Mouse (Mus musculus) hindbrain, embryonic 10.5 days (tissue): Measurements from ENCODE around the gene Kpnb1. TPM values are rescaled to one million over a fixed set of nuclear protein-coding genes. Genes with fewer than 3 reads are reported as not detected.

Experiments
- DNase-seq: peaks from one replicate; pipeline ENCODE4 v3.0.0-alpha.2; 2017; ENCODE audit warnings: low spot score
- H3K27ac ChIP-seq: fragments of 300-500 bp; sonication (generic); 2 replicates; pipeline ENCODE4 v1.5.1; 2016; ENCODE audit warnings: mild to moderate bottlenecking, moderate library complexity
- H3K27me3 ChIP-seq: fragments of 300-500 bp; sonication (generic); 2 replicates; pipeline ENCODE4 v1.6.1; 2016; ENCODE audit warnings: mild to moderate bottlenecking; ENCODE audit not compliant: poor library complexity, insufficient read depth, severe bottlenecking
- H3K36me3 ChIP-seq: fragments of 300-500 bp; sonication (generic); 2 replicates; pipeline ENCODE4 v1.6.1; 2016; ENCODE audit warnings: mild to moderate bottlenecking, moderate library complexity
- H3K4me1 ChIP-seq: fragments of 300-500 bp; sonication (generic); replicated peaks from 2 replicates; pipeline ENCODE4 v1.6.1; 2016; ENCODE audit warnings: mild to moderate bottlenecking
- H3K4me3 ChIP-seq: fragments of 300-500 bp; sonication (generic); 2 replicates; pipeline ENCODE4 v1.5.1; 2016; ENCODE audit warnings: mild to moderate bottlenecking, moderate library complexity
- H3K9me3 ChIP-seq: fragments of 300-500 bp; sonication (generic); 2 replicates; pipeline ENCODE4 v1.6.1; 2016; ENCODE audit warnings: mild to moderate bottlenecking, moderate library complexity
- WGBS: fragments of 180-500 bp; shearing (Covaris S2); methylation state at CpG from one replicate; pipeline ENCODE4 v1.1.7; 2016; 5-methylcytosine and 5-hydroxymethylcytosine counted together
- polyA plus RNA-seq: library from polyadenylated mRNA; unstranded; fragments of >200 nt; fragmentation: Nextera tagmentation; extraction: Ambion mirVana; gene quantifications from 2 replicates; pipeline ENCODE4 v1.2.1, GENCODE M21; 2016

Gene Kpnb1
- polyA plus RNA-seq, 1 experiment from 2014 or later = 62.5 TPM

DNA sequence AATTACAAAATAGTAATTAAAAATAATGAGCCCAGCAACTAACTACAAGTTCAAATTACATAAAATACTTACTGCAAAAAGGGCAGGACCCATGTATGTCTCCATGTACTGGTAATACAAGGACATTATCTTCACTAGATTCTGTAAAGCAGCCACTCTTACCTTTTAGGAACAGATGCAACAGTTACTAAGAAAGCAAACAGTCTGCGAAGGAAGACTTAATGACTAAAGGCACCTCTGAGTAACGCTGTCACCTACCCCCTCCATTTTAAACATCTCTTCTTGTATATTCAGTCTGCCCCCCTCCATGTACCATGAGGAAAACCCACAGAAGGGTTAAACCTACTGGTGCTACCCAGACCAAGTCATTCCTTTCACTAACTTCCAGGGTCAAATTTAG, 9.5 kb downstream of the Kpnb1 start:
- WGBS = 91% methylated on average over 2 of the region's 2 CpGs
- no peaks in the 10 kb centered on the region for H3K4me1 ChIP-seq
- no peak for DNase-seq
- no peak overlapping the region for H3K27ac ChIP-seq
- H3K36me3 ChIP-seq = peaks cover 100% of the 10 kb centered on the region
- H3K4me3 ChIP-seq = no peak overlapping the region
- H3K9me3 ChIP-seq = no peaks in the 10 kb centered on the region
- H3K27me3 ChIP-seq = no peaks in the 10 kb centered on the region

DNA sequence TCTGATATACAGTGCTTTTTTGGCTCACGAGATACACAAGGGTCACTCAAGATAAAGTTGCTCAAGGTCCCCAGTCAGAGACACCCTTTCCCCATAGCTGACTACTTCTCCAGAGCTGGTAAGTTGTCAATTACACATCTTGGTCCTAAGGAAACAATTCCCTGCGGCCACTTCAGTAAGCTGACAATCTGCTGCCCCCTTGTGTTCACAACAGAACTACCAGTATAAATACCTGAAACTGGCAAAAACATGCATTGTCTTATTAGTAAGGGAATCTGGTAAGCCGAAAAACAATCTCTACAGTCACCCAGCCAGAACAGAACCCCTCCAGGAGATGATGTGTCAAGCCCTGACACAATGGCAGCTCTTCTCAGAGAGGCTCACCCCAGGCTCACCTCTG, 10.8 kb downstream of the Kpnb1 start:
- no peak overlapping the region for H3K4me3 ChIP-seq
- H3K27ac ChIP-seq = no peak overlapping the region
- H3K9me3 ChIP-seq = no peaks in the 10 kb centered on the region
- peaks cover 100% of the 10 kb centered on the region for H3K36me3 ChIP-seq
- DNase-seq = peak; percentile 29
- H3K27me3 ChIP-seq = no peaks in the 10 kb centered on the region
- WGBS = 60% methylated on average over 3 of the region's 3 CpGs
- H3K4me1 ChIP-seq = no peaks in the 10 kb centered on the region

DNA sequence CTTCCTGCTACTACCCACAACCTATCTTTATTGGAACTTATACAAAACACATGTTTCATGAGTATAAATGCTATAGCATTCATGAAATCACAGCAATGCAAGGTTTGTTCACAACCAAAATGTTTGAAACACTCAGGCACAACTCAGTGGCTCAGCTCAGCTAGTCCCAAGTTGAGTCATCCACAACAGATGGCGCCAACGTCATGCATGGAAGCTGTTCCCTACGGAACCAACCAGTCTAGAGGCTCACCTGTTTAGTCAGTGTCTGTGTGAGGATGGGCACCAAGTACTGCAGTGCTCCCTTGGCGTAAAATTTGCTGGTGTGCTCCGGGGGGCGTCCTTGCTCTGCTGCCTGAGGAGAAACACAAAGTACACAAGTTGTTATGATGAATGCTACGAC, 12.2 kb downstream of the Kpnb1 start:
- H3K36me3 ChIP-seq = peaks cover 100% of the 10 kb centered on the region

DNA sequence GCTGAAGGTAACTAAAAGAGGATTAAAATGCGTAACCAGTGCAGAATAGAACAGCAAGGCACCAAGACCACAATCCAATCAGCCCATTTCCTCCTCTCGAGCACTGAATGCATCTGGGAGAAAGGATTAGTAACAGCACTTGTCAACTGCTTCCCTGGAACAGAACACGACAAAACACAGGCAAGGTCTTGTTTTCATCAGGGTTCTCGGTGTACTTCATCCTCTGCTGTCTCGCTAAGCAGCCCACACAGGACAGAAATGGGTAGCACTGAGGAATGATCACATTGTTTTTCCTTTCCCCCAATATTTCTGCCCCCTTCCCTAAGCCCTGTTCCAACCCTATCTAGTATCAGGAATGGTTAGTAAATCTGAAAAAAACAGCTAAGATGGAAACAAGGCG, 27.3 kb downstream of the Kpnb1 start:
- no peak for DNase-seq
- Histone ChIP-seq H3K9me3 (no peaks in the 10 kb centered on the region), H3K27ac (no peak overlapping the region), H3K4me3 (no peak overlapping the region), H3K4me1 (no peaks in the 10 kb centered on the region), H3K27me3 (no peaks in the 10 kb centered on the region), H3K36me3 (peaks cover 100% of the 10 kb centered on the region)
- WGBS = 86% methylated on average over 6 of the region's 6 CpGs

More for the DNA sequence above, 12.2 kb downstream of the Kpnb1 start:
- H3K9me3 ChIP-seq = no peaks in the 10 kb centered on the region
- DNase-seq = no peak
- no peak overlapping the region for H3K4me3 ChIP-seq
- H3K4me1 ChIP-seq = no peaks in the 10 kb centered on the region
- 97% methylated on average over 7 of the region's 7 CpGs for WGBS
- no peaks in the 10 kb centered on the region for H3K27me3 ChIP-seq
- no peak overlapping the region for H3K27ac ChIP-seq

DNA sequence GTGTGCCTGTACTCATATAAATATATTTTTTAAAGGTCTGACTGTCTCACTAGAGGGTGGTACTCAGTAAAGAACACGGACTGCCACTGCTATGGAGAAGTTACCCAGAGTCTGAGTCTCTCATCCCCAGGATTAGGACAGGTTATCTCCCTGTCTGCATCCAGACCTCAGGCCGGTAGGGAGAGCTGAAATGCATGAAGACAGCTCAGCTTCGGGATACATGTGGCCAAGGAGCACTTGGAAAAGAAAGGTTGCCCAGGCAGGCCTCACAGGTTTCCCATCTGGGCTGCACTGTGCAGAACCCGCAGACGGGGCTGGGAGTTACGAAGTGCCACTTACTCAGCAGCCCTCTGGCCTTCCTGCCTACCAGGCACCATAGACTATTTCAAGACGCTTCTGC, 30.7 kb downstream of the Kpnb1 start:
- Histone ChIP-seq H3K4me1 (peaks cover 10% of the 10 kb centered on the region), H3K4me3 (no peak overlapping the region), H3K36me3 (peaks cover 83% of the 10 kb centered on the region), H3K27me3 (no peaks in the 10 kb centered on the region), H3K9me3 (no peaks in the 10 kb centered on the region), H3K27ac (no peak overlapping the region)
- no peak for DNase-seq
- 87% methylated on average over 7 of the region's 7 CpGs for WGBS

DNA sequence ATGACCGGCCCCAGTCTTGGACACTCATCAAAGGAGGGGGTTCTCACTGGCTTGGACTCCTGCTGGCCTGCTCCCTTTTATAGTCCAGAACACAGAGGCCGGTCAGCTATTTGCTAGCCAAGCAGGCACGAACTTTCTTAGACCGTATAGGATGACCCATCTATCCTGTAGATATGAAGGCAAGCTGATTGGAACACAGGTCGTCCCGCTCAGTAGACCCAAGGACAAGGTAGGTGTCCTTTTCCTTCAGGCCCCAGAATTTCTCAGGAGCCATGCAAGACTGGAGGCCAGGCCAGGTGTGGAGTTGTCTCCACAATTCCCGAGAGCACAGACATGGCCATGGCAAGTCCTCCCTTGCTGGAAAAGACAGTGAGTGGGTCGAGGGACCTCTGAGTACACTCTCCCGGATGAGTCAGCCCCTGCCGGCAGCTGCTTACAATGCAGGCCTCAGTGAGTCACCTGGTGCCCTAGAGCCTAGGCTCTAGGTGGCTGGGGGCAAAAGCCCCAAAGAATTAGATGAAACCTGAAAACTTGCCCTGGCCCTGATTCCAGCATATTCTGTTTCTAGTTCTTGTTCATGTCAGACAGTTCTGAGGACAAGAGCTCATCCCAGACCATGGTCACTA, 34.9 kb downstream of the Kpnb1 start:
- peaks cover 47% of the 10 kb centered on the region for H3K4me1 ChIP-seq
- WGBS = 22% methylated on average over 10 of the region's 10 CpGs
- peaks cover 25% of the 10 kb centered on the region for H3K27me3 ChIP-seq
- peak; percentile 49 for DNase-seq
- H3K27ac ChIP-seq = no peak overlapping the region
- H3K9me3 ChIP-seq = no peaks in the 10 kb centered on the region
- peaks cover 58% of the 10 kb centered on the region for H3K36me3 ChIP-seq
- H3K4me3 ChIP-seq = peak overlapping the region; percentile 83; the same call in 1 of the 2 replicates

DNA sequence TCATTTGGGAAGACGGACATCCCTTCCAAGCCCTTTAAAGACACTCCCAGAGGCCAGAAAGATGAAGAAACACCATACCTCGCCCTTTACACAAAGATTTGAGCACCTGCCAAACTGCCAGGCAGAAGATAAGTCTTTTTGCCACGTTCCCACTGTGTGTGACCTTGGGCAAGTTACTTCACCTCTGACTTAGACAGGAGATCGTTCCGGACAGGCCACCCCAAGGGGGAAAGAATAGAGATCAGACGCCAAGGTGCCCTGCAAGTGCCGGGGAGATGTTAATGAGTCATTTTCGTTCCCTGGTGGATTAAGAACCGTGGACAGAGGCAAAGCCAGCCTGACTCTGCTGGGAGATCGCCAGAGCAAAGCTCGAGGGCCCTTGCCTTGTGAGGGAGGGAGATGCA, 35.7 kb downstream of the Kpnb1 start:
- no peaks in the 10 kb centered on the region for H3K9me3 ChIP-seq
- peaks cover 47% of the 10 kb centered on the region for H3K4me1 ChIP-seq
- H3K27me3 ChIP-seq = peaks cover 32% of the 10 kb centered on the region
- H3K4me3 ChIP-seq = peak overlapping the region; percentile 83
- WGBS = under 1% methylated on average over 11 of the region's 11 CpGs
- H3K27ac ChIP-seq = no peak overlapping the region
- DNase-seq = peak; percentile 35
- H3K36me3 ChIP-seq = peaks cover 55% of the 10 kb centered on the region

DNA sequence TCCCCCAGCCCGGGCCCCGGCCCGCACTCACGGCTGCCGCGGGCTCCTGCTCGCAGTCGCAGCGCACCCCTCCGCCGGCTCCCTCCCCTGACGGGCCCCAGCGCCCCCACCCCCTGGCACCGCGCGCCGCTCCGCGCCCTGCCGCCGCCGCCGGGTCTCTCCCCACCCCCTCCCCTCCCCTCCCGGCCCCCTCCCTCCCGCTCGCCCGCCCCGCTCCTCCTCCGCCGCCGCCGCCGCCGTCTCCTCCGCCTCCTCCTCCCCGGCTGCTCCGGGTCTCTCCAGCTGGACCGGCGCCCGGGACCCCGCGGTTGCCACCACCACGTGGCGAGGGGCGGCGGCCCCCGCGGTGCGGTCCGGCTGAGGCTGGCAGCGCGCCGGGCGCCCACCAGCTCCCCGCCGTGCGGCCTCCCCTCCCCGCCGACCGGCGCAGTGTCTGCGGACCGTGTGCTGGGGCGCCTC, 36.3 kb downstream of the Kpnb1 start, which contains the start of gene Tbkbp1:
Gene Tbkbp1 (minus strand): TSS at position 153 of the 459 bp plus-strand sequence.
- H3K36me3 ChIP-seq = peaks cover 50% of the 10 kb centered on the region
- H3K9me3 ChIP-seq = no peaks in the 10 kb centered on the region
- H3K4me1 ChIP-seq = peaks cover 51% of the 10 kb centered on the region
- peak within 1 kb of the TSS; percentile 83 for H3K4me3 ChIP-seq
- DNase-seq = peak; percentile 57
- WGBS = under 1% methylated on average over 51 of the region's 64 CpGs
- H3K27me3 ChIP-seq = peaks cover 32% of the 10 kb centered on the region
- H3K27ac ChIP-seq = peak within 1 kb of the TSS; percentile 96

DNA sequence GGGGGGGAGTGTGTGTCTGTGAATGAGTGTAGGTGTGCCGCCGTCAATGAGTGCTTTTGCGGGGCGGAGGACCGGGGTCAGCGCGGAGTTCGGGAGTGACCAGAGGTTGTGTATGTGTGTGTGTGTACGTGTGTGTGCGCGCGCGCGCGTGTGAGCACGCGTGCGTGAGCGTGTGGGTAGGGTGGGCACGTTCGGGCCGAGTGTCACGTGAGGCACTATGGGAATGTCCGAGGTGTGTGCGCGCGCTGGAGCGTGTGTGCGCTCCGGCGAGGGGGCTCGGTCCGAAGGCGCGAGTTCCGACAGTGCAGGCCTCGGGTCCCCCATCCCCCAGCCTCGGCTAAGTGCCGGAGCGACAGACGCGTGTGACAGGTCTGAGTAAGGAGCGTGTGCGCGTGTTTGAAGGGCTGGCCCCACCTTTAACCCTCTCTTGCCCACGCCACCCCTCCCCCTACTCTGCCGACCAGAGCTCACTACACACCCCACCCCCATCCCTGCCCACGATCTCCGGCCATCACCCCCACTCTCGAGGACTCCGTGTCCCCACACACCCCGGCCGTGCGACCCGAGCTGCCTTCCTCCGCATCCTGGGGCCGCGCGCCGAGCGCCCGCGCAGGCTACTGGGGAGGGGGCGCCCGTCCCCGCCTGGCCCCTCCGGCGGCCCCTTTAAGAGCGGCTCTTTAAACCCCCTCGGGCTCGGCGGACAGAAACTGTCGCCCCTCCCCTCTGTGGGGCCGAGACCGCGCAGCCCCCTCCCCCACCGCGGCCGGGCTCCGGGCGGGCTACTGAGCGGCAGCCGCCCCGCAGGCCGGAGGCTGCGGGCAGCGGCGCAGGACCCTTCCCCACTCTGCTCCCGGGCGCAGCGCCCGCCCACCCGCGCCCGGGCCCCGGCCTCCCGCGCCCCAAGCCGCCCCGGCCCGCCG, 37.0 kb downstream of the Kpnb1 start:
- Histone ChIP-seq H3K36me3 (peaks cover 50% of the 10 kb centered on the region), H3K4me1 (peaks cover 57% of the 10 kb centered on the region), H3K4me3 (peak overlapping the region; percentile 83), H3K9me3 (no peaks in the 10 kb centered on the region), H3K27me3 (peaks cover 35% of the 10 kb centered on the region), H3K27ac (peak overlapping the region; percentile 96)
- WGBS = under 1% methylated on average over 98 of the region's 102 CpGs
- DNase-seq = peak; percentile 86

DNA sequence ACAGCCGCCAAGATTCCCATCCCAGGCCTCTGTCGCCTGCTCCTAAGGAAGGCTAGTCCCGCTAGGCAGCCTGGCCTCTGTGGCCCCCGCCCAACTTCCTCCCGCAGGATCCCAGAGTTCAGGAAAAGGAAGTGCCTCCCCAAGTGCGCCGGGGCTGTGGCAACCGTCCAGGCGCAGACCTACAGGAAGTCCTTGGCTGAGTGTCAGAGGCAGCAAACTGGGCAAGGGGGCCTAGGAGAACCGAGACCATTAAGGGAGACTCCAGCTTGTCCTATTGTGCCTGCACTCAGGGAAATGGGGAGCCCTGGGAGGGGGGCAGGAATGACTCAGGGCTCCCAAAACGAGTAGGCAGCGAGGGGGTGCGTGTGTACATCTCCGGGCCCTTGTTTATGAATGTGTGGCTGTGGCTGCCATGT, 37.7 kb downstream of the Kpnb1 start:
- 4% methylated on average over 14 of the region's 14 CpGs for WGBS

DNA sequence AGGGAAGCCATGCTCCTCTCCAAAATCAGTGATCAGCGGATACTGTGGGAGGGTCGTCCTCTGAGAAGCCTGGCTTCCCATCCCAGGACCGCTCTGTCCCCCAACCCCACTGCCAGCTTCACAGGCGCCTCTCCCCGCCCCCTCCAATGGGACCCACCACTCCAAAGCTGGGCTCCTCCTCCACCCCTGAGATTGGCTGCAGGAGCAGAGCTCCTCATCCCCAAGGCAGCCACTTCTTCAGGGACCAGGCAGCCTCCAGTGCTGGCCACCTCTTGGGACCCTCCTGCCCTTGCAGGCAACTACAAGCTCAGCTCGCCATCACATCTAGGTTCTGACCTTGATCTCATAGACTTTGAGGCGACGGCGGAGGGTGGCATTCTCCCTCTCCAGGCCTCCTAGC, 38.7 kb downstream of the Kpnb1 start:
- H3K27ac ChIP-seq = peak overlapping the region; percentile 96
- peaks cover 68% of the 10 kb centered on the region for H3K4me1 ChIP-seq
- H3K36me3 ChIP-seq = peaks cover 40% of the 10 kb centered on the region
- 20% methylated on average over 9 of the region's 9 CpGs for WGBS
- peaks cover 35% of the 10 kb centered on the region for H3K27me3 ChIP-seq
- H3K4me3 ChIP-seq = peak overlapping the region; percentile 83
- DNase-seq = no peak
- no peaks in the 10 kb centered on the region for H3K9me3 ChIP-seq

More for the DNA sequence above, 37.7 kb downstream of the Kpnb1 start:
- peak; percentile 47 for DNase-seq
- H3K27me3 ChIP-seq = peaks cover 35% of the 10 kb centered on the region
- H3K27ac ChIP-seq = peak overlapping the region; percentile 96
- H3K4me1 ChIP-seq = peaks cover 64% of the 10 kb centered on the region
- H3K36me3 ChIP-seq = peaks cover 49% of the 10 kb centered on the region
- no peaks in the 10 kb centered on the region for H3K9me3 ChIP-seq
- peak overlapping the region; percentile 83 for H3K4me3 ChIP-seq

DNA sequence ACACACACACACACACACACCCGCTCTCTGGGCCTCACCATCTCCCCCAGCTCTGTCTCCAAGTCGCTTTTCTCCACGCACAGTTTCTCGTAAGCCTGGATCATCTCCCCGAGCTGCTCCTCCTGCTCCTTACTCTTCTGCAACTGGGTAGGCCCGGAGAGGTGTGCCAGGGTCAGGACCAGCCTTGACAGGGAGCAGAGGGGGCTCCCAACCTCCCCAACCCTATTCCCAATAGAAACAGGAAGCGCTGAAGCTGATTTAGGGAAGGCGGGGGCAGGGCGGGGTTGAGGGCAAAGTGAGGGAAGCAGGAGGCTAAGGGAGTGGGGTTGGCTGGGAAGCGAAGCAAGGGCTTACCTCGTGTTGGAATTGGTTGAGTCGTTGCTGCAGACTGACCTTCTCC, 39.1 kb downstream of the Kpnb1 start:
- H3K4me1 ChIP-seq = peaks cover 69% of the 10 kb centered on the region

DNA sequence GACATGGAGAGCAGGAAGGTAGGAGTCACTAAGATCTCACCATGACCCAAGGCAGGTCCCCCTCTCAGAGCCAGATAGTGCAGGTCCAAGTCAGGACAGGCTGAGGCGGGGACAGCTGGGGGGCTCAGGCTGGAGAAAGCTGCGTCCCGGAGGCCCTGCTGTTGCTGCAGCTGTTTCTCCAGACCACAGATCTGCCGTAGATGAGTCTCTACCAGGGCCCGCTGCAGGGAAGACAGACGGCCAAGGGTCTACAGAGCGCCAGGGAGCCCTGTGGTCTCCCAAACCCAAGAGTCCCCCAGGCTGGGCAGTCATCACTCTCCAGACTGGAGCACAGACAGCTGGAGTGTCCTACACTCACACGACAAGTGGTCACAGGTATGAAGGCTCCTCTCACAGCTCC, 40.3 kb downstream of the Kpnb1 start:
- Histone ChIP-seq H3K27ac (no peak overlapping the region), H3K4me3 (no peak overlapping the region), H3K4me1 (peaks cover 63% of the 10 kb centered on the region), H3K36me3 (peaks cover 41% of the 10 kb centered on the region), H3K27me3 (peaks cover 35% of the 10 kb centered on the region), H3K9me3 (no peaks in the 10 kb centered on the region)
- DNase-seq = no peak
- 83% methylated on average over 8 of the region's 8 CpGs for WGBS

More for the DNA sequence above, 39.1 kb downstream of the Kpnb1 start:
- Histone ChIP-seq H3K4me3 (peak overlapping the region; percentile 83), H3K27me3 (peaks cover 35% of the 10 kb centered on the region), H3K9me3 (no peaks in the 10 kb centered on the region), H3K36me3 (peaks cover 37% of the 10 kb centered on the region), H3K27ac (0 out of 2 replicates have a peak overlapping the region, but pooled peaks have one; percentile 30)
- no peak for DNase-seq
- WGBS = 34% methylated on average over 12 of the region's 12 CpGs
